Mouse (Mus musculus) CD4-positive, CD25-positive, alpha-beta regulatory T cell, adult 2 months (primary cell): ENCODE data around the gene Cox7a1.
A peak's percentile ranks its signal among the peaks of the same experiment; 100 is the strongest.
"Not testable (repeated sequence)": the region's sequence is repeated elsewhere in the genome, so short reads cannot be mapped to it uniquely, and the experiment has no call there.

Experiments used
- DNase-seq: peaks from one replicate; pipeline ENCODE4 v3.0.0-alpha.2; 2012; ENCODE audit warnings: low read depth, low spot score

Gene Cox7a1

DNA sequence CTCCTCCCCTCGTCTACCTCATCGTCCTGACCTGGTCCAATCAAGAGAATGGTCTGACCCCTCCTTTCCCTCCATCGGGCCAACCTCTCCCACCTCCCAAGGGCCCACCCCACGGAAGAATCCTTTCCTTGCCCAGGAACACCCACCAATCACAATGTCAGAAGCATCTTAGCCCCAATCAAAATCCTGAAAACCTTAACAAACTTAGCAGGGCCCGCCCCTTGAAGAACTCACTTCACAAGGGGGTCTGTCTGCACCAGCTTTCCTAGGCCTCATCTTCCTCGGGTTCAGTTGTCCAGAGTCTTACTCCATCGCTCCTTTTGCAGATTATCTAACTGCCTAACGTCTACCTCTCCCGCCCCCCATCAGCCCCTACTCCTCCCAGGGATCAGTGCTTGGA lies 9.1 kb downstream of the Cox7a1 start:
- DNase-seq: no peak

DNA sequence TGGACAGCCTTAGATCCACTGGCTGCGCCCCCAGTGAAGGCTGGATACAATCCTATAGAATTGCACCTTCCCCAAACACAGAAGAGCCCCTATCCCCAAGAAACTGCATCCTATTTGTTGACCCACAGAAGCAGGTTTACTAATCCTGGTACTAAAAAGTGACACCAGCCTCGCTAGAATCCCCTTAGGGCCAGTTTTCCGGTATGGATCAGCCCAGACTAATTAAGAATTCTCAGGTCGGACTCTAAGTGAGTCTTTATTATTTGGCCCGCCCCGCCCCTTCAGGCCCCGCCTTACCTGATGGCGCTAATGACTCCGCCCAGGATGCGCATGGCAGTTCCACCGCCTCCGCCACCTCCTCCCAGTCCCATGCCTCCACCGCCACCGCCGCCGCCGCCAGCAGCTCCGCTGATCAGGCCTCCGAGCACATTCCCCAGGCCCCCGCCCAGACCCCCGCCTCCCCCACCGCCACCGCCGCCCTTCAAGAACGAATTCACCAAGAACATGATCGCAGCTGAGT lies 9.7 kb downstream of the Cox7a1 start:
- DNase-seq: peak; percentile 90

DNA sequence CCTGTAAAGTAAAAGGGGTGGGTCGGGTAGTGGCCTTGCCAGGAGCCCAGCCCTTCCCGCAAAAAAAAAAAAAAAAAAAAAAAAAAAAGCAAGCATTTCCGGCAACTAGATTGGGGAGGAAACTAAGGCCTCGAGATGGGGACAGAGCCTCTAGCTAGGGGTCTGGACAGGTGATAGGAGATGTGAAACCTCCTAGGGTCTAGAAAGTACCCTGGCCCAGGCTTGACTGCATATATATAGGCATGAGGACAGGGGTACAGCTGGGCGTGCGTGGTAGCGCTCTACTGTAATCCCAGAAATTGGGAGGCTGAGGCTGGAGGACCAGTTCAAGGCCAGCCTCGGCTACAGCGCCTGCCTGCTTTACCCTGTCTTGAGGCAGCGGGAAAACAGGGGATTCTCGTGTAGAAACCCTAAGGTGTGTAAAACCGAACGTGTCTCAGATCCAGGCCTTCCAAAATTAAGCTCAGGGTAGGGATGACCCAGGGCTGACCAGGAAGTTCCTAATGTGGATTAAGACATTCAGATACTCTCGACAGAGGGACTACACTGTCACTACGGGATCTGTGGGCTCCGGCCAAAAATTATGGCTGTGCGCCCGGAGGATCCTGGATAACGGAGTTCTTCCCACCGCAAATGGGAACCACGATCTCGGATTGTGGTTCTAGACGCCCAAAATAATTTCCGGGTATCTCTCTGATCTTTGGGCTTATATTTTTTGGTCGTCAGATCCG lies 10.3 kb downstream of the Cox7a1 start:
- DNase-seq: no peak

DNA sequence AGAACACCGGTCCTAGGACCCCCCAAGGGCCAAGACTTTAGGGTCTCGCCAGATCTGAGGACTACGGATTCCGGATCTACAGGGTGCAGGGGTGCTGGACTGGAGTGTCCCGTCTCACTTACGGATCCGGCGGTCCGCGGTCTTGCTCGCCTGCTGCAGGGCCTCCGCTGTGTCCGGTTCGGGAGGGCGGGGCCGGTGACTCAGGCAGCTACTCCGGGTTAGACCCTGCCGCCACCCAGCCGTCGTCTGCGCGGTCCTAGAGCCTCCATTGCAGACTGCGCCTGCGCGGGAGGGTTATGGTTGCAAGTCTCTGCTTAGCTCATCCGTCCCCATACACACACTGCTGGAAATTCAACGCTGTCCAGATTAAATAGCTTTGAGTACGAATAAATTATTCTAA lies 10.9 kb downstream of the Cox7a1 start:
- peak; percentile 97 for DNase-seq

DNA sequence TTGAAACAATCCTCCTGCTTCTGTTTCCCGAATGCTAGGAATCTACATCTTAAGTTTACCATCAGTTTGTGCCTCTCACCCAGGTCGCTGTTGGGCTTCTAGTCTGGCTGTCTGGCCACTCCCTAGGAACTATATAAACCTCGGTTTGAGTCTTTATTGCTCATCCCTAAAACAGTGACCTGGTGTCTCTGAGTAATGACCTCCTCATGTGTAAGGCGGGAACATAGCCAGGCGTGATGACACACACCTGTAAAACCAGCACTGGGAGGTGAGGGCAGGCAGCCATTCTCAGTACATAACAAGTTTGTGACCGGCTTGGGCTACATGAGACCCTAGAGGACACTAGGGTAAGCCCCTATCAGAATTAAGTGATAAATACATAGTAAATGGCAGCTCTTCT lies 11.5 kb downstream of the Cox7a1 start:
- no peak for DNase-seq

DNA sequence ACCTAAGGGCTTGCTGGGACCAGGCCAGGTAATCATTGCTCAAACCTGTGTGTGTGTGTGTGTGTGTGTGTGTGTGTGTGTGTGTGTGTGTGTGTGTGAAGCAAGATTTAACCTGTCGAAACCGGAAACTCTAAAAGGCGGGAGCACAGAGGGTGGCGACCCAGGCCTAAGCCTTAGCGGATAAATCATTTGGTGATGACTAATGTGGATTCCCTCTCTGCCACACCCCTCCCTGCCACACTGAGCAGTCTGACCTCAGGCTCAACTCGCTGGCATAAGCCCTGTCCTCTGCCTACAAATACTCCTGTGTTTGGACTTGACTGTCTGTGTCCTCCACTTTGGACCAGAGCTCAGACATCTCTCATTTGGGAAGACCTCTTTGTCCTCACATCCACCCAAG lies 12.2 kb downstream of the Cox7a1 start:
- DNase-seq: no peak

DNA sequence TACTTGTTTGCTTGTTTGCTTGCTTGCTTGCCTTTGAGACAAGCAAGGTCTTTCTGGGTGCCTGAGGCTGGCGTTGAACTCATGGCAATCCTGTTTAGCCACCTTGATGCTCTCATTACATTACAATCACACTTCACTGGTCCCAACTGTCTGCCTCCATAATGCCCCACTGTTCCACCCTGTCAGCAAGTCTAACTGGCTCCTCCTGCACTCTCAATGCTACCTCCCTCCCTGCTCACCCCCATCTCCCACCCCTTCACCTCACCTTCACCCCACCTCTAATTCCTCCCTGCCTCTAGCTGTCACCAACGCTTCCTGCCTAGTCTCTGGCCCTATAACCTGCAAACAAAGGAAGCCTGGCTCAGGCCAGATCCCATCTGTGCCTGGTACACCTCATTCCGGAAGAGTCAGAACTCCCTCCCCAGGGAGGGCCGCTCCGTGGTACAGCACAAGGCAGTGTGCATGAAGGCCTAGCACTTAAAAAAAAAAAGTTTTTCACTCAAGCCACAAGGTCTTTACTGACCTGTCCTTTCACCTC lies 13.7 kb downstream of the Cox7a1 start:
- DNase-seq: no peak

DNA sequence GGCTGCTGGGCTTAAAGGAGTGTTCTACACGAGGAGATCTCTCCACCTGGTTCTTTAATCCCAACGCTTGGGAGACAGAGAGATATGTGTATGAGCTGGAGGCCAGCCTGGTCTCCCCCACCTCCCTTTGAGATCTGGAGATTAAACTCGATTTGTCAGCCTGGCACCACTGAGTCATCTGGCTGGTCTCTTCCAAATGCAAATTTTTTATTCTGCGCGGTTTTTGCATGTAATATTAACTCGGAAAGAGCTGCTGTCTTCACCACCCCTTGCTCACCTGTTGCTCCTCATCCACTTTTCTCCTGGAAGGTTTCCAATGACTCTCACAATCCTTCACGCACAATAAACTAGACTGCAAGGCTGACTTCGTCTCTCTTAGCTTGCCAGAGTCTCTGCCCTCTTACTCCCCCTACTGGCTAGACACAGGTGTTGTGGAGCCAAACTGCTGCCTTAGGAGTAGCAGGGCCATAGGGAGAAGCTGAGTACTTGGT lies 14.6 kb downstream of the Cox7a1 start, which contains the start of gene Capns1:
Gene Capns1 (minus strand): TSS at position 331 of the 491 bp plus-strand sequence.
- peak; percentile 91 for DNase-seq

DNA sequence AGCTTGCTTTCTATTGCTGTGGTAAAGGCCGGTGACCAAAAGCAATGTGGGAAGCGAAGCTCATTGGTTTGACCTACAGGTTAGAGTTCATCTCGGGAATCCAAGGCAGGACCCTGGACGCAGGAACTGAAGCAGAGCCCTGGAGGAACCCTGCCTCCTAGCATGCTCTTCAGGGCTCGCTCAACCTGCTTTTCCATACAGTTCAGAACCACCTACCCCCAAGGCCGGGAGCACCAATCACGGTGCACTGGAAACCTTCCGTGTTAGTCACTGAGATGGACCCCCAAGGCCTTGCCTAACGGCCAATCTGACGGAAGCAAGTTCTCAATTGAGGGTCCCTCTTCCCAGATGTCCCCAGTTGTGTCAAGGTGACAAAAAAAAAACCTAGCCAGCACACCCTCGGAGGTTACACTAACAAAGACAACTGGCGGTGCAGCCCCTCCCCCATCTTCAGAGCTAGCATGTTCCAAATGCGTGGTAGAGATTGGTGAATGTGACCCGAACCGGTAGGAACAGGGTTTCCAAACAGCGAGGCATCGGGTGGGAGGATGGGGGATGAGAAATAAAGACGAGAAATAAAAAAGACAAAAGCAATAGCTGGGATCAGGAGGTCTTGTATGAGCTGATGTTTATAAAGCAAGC lies 15.7 kb downstream of the Cox7a1 start:
- DNase-seq: no peak

DNA sequence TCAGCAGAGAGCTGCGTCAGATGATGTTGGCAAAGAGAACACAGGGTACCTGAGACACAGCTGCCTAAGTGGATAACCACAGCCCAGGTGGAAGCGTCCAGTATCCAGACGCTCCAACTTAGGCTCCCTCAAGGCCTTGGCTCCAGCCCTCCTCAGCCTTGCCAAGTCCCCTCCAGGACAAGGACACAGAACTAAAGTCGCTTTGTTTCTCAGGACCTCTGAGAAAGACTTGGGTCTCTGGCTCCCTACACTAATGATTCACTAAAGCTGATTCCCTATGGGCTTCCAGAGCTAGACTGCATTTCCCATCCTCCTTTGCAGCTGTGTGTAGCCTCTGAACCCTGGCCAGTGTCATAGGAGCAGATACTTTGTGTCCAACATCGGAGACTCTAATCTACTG lies 16.3 kb downstream of the Cox7a1 start:
- no peak for DNase-seq

DNA sequence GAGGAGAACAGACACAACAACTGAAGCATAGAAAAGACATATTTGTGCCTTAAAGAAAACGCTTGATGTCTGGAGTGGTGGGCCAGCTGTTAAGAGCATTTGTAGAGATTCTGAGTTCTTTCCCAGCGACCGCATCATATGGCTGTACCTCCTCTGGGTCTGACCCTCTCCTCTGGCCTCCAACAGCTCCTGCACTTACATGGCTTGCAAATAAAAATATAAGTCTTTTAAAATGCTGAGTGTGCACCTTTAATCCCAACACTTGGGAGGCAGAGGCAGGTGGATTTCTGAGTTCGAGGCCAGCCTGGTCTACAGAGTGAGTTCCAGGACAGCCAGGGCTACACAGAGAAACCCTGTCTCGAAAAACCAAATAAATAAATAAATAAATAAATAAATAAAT lies 16.7 kb downstream of the Cox7a1 start:
- not testable (repeated sequence) for DNase-seq

DNA sequence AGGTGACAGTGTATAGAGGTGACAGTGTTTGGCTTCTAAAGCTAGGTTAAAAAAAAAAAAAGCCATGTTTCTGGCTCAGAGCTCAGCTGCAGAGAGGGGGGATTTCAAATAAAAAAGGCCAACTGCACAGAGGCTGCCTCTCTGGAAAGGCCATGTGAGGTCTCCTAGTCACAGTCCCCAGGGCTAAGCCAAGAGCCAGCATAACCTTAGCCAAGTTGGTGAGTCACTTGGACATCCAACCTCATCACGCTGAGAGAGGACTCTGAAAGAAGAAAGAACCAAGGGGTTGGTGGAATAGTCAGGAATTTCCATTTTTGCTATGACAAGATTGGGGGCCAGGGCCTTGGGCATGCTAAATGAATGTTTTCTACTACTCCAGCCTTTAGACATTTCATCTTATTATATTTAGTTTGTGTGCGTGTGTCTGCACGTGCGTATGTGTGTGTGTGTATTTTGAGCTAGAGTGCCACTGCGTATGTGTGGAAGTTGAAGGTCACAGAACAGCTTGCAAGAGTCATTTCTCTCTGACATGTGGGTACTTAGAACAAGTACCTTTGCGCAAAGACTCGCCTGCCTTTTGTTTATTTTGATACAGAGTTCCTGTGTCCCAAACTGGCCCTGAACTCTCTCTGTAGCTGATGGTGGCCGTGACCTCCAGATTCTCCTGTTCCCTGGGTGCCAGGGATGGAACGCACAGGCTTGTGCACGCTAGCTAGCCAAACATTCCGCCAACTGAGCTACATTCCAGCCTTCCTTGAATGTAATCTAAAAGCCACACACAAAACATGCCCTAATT lies 19.1 kb downstream of the Cox7a1 start:
- no peak for DNase-seq

DNA sequence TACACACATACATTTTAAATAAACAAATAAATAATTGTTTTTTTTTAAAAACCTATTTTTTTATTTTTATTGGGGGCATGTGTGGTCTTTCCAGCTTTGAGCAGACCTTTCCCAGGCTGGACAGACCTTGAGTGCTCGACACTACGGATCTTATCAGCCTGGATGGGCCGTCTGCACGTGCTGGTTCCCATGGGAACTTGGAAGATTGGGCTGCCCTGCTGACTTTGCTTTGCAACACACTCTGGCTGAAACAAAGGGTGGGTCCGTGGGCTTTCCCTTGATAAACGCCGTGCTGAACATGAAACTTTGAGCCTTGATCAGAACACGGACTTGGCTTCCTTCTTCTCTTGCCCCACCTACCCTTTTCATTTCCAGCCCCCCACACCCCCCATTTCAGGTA lies 20.4 kb downstream of the Cox7a1 start:
- no peak for DNase-seq

DNA sequence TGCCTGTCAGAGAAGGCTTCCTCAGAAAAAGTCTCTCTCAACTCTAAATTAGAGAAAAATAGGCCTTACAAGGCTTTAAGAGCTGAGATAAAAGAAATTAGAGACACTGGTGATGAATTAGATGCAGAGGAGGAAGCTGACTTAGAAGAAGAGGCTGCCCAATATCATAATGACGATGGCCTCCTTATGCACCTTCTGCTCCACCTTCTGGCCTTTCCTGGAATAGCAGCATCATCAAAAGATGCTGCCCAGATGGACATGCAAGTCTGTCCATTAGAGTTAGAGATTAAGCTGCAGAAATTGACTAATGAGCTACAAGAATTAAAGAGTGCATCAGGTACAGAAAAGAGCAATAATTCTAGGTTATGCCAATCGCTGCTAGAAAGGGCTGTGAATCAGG lies 21.4 kb downstream of the Cox7a1 start:
- DNase-seq: peak; percentile 82

DNA sequence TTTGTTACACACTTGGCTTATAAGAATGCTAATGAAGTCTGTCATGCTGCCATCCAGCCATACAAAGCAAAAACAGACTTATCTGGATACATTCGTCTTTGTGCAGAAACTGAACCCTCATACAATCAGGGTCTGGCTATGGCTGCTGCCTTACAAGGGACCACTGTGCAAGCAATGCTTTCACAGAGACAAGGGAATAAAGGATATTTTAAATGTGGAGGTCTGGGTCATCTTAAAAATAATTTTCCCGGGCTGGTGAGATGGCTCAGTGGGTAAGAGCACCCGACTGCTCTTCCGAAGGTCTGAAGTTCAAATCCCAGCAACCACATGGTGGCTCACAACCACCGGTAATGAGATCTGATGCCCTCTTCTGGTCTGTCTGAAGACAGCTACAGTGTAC lies 22.4 kb downstream of the Cox7a1 start:
- not testable (repeated sequence) for DNase-seq

DNA sequence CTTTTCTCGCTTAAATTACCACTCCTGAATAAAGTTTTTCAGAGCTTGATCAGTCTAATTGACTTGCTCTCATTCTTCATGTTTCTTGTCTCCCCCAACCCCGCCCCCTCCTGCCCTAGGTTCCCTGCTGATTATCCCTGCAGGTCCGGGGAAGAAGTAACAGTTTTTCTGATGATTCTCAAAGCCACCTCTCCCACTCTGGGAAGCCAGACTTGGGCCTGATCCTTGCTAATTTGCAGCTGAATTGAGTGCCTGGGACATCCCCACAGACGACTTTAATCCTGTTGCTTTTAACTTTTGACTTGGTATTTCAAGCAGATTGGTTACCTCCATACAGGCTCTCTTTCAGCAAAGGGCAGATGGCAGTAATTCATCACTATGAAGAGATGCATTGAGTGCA lies 27.1 kb downstream of the Cox7a1 start:
- no peak for DNase-seq

DNA sequence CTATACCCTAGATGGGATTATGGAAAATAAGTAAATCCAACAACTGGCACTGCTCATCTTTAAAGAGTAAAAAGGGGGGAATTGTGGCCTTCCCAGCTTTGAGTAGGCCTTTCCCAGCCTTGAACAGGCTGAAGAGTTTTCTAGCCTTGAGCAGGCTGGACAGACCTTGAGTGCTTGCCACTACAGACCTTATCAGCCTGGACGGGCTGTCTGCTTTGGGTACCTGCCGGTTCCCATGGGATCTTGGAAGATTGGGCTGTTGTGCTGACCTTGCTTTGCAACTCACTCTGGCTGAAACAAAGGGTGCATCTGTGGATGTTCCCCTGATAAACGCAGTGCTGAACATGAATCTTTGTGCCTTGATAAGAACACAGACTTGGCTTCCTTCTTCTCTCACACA lies 29.9 kb downstream of the Cox7a1 start:
- DNase-seq: no peak

DNA sequence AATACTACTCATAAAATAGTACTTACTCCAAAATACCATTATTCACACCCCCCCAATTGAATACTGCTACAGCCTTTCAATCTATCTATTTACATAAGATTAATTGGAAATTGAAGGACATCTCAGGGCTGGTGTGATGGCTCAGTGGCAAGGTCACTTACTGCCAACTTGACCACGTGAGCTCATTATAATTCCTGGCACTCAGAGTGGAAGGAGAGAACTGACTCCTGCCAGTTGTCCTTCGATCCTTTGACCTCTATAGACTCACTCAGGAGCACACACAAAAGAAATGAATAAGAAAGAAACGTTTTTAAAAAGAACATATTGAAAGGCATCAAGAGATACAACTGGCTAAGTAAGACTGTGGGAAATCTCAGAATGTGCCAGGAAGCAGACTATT lies 31.9 kb downstream of the Cox7a1 start:
- no peak for DNase-seq

DNA sequence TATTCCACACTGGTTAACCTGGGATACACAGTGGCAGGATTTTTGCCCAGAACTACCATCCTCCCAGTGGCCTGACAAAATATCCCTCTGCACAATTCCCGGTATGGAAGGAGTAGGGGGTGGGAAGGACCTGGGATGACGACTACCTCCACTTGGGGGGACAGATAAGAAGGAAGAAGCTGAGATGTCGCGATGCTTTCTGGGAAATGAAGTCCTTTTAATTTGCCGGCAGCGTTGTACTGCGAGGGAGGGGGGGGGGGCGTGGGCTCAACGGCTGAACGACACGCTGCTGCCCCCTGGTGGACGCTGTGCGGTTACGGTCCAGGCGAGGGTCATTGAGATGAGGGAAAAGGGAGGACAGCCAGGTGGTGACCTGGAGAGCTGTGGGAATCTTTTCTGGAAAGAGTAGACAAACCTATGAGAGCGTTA lies 32.8 kb downstream of the Cox7a1 start:
- peak; percentile 94 for DNase-seq

DNA sequence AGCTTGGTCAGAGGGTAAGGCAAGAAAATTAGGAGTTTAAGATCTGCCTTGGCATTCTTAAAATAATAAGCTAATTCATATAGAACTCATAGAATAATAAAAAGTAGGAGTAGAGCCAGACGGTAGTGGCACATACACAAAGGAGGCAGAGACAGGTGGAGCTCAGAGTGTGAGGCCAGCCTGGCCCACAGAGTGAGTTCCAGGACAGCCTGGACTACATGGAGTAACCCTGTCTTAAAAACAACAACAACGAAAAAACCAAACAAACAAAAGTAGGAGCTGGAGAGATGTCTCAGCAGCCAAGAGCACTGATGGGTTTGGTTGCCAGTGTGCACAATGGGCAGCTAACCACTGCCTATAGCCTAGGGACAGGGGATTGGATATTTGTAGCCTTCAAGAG lies 33.3 kb downstream of the Cox7a1 start:
- DNase-seq: no peak

DNA sequence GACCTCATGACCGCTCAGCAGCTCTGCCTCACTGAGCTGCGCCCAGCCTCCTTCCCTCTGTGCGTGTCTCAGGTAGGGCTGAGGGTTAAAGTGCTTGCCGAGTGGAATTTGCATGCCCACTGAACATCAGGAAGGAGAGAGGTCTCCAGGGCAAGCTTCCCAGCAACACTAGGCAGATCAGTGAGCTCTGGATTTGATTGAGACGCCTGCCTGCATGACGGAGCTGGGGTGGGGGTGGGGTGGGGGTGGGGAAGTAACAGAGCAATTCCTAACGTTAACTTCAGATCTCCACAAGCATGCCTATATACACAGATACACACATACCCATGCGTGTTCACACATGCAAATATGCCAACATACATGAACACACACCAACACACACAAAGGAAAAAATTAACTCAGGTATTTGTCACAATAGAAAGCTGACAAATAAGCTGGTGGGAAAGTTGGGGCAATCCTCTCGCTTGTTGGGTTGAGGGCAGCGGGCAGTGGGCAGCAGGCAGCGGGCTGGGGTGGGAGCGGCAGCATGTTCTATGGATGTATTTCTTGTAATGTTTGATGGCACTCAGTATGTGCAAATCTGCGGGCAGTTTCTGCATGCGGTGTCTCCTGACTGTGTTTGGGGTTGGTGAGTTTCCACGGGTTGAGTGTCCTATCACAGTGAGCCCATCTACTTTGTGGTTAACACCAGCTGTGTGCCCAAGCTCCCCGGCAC lies 35.5 kb downstream of the Cox7a1 start:
- peak; percentile 65 for DNase-seq
